Mouse (Mus musculus): Measurements from ENCODE around the gene Zc3h12a.

Gene Zc3h12a

DNA sequence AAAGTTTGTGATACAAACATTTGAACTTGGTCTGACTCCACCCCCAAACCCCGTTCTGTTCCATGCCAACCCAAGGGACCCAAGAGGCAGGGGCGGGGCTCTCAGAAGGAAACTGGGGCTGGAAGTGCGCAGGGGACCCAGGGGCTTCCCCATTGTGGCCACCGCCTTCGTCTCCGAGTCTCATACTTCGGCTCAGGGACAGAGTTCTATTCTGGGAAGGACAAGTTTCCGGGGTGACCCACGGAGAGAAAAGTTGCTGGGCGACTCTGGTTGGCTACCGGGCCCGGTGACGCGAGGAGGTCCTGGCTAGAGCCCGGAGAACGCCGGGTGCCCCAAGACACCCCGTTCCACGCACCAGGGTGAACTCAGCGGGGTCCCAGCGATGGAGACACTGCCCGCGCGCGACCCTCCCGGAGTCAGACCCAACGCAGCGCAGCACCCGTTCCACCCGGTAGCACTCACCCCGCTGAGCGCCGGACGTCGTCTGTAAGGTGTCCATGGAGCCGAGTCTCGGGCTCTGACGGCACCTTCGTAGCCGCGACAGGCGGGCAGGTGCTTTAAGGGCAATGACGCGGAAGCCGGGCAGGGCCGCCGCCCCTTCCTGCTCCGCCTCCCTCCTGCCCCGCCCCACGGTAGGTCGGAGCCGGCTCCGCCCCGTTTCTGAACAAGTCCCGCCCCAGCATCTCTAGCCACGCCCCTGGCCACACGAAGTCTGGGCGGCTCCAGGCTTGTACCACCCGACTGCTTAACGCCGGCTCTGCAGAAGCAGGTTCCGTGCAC is at the start of gene Zc3h12a:
Zc3h12a (minus strand) TSS at position 536 of the 780 bp plus-strand sequence.
- peak; percentile 95 for DNase-seq

DNA sequence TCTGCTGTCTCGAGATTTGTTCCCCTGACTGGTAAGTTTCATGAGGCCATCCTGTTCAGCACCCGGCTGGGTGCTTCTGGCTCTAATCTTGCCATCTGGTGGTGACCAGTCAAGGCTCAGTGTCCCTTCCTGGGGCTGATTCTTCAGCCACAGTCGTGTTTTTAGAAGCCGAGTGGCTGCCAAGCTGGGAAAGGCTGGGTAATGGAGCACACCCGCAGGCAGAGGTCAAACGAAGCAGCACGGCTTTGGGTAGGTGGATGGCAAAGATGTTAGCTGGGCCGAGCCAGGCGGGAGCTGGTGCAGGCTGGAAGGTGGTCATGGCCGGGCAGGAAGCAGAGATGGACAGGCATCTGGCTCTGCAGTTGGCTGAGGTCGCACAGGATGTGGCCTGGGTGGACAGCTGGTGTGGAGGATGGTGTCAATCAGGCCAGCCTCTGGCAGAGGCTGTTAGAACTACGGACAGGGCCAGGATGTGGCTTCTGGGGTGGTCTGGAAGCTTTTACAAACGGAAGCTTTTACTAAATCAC is 49.1 kb upstream of the Zc3h12a start:
- DNase-seq = peak; percentile 41 to 61

DNA sequence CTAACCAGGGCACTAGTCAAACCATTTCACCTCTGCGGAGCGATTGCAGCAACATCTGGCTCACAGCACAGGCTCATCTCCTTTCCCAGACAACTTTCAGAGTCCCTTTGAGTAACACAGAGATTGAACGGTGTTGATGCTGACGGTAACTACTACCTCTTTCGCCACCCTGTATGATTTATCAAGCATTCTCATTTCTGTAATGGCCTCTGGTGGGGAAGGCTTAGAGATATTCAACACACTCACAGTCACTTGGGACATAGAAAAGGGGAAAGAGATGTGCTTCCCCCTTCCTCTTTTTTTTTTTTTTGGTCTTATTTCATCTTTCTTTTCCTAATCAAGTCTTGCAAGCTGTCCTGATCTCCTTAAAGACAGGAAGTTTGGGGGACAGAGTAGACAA is 48.5 kb upstream of the Zc3h12a start:
- no peak for DNase-seq

DNA sequence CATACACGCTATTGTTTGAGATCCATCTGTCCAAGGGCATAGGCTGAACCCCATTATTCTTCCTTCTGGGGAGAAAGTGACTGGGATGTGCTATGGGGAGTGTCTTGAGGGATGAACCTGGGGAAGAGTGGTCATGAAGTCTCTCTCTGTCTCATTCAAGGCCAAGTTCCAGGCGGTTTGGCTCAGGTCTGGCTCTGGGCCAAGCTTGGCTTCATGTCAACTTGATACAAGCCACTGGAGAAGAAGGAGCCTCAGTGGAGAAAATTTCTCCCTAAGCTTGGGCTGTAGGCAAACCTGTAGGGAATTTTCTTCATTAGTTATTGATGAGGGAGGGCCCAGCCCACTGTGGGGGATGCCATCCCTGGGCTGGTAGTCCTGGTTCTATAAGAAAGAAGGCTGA is 48.0 kb upstream of the Zc3h12a start:
- peak; percentile 74 to 86 for DNase-seq

DNA sequence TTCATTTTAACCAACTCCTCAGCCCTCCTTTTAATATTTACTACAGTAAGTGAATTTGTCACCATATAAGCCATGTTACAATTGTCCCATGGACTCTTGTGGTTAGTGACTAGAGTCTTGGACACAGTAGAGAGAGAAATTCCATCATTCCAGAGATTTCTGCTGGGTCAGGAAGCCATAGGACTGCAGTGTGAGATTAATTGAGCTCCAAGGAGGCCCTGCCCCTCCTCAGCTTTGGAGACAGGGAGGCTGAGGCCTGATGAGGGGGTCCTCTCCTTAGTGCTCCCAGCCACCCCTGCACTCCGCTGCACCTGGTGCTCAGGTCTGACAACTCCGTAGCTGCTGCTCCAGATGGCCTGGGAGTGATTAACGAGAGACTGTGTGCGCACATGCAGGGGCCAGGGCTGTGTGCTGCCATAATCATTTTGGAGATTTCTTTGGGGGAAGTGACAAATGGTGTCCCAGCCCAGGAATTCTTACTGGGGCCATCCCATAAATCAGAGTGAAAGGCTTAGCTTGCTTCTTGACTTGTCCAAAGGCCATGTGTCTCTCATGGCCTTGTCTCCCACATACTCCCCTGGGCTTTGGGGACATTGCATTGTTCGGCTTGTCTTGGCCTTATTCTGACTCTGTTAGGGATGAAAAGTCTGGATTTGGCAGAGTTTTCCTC is 47.0 kb upstream of the Zc3h12a start:
- peak in 1 of 2 experiments; percentile 8 for DNase-seq

DNA sequence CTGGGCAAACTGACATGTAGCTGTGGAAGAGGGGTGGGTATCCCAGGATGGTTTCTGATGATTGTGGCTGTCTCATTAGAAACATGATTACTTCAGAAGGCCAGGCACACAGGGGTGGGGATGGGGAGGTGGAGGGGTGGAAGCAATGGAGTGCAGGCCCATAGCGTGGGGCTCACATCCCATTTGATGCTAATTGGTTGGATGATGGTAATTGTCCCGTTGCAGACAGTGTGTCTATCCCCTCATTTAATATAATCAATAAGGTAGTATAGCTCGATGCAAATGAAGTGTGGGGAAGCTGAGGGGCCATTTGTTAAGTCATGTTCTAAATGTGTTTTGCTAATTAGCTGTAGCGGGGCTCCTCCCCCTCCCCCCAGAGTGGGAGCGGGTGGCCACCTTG is 45.5 kb upstream of the Zc3h12a start:
- no peak for DNase-seq

DNA sequence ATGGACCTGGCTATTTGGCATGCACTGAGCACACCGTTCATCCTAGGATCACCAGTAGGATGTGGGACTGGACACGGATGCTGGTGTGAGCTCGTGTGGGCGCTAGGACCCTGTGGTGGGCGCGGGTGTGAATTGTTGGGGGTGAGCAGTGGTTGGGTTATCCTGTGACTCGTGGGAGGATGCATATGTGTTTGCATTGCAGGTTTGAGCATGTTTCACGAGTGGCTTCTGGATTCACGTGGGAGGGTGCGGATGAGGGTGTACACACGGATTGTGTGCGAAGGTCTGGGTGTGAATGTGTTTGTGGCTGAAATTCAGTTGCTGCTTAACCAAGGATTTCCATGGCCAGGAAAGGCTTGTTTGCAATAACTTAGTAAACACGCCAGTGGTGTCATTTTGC is 45.1 kb upstream of the Zc3h12a start:
- no peak for DNase-seq

DNA sequence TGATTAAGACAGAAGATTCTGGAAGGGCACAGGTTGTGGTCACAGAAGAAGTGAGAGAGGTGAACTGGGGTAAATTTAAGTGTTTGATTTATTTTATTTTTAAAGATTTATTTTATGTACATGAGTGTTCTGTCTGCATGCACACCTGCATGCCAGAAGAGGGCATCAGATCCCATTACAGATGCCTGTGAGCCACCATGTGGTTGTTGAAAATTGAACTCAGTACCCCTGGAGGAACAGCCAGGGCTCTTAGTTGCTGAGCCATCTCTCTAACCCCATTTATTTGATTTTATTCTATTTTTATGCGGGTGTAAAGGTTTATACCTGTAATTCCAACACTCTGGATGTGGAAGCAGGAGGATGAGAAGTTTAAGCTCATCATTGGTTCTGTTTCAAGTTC is 40.1 kb upstream of the Zc3h12a start:
- DNase-seq = no peak

DNA sequence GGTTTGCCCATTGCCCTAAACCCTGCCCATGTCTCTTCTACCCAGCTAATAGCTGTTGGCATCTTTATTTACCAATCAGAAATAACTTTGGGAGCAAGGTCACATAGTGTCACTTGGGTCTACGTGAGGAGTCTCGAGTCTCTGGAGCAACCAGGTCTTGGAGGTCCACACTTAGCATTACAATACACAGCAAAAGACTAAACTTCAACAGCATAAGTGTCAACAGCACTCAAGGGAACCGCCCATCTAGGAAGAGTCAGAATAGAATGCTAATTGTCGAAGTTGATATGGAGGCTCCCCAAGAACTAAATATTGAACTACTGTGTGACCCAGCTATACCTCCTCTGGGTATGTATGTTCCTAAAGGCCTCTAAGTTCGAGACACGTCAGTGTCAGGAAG is 37.2 kb upstream of the Zc3h12a start:
- DNase-seq = no peak

DNA sequence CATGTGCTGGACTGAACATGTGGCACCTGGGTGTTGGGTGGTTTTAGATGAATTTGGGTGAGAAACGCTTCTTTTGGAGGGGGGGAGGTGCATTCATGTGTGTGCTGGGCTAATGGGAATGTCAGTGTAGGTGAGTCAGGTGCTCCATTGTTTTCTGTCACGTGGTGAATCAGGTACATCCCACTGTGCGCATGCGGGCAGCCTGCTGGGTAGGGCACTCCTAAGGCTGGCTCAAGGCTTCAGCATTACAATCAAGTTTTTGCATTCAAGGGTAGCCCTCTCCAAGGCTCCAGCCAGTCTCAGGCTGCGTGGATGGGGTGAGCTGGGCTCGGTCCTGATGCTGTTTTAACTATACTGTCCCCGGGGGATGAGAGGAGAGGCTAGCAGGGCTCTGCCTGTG is 35.1 kb upstream of the Zc3h12a start:
- DNase-seq = no peak

DNA sequence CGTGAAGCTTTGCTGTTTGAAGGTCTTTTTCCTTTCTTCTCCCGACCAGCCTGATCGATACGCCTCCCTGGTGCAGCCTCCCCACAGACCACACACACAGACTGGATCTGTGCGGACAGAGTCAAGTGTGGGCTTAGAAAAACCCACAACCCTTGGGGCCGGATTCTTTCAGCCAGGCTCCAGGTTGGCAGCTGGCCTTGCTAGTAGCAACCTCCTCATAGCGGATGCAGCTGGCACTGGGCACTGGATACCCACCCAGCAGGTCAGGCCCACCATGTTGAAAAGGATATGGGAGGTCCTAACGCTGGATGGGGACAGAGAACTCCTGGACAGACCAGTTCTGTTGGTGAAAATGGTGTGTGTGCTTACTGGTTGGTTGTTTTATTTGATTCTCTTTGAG is 33.8 kb upstream of the Zc3h12a start:
- DNase-seq = no peak

DNA sequence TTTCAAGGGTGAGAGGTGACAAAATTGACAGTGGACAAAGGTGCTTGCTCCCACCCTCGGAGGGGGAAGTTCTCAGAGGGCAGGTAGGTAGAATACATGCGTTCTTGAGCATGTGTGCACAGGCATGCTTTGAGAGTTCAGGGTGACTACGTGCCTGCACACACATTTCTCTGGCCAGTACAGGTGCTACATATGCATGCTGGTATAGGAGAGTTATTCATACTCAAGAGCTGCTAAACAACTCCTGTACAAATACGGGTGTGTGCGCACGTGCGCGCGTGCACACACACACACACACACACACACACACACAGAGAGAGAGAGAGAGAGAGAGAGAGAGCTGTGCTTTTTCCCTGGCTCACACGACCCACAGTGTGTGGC is 33.3 kb upstream of the Zc3h12a start:
- DNase-seq = no peak

DNA sequence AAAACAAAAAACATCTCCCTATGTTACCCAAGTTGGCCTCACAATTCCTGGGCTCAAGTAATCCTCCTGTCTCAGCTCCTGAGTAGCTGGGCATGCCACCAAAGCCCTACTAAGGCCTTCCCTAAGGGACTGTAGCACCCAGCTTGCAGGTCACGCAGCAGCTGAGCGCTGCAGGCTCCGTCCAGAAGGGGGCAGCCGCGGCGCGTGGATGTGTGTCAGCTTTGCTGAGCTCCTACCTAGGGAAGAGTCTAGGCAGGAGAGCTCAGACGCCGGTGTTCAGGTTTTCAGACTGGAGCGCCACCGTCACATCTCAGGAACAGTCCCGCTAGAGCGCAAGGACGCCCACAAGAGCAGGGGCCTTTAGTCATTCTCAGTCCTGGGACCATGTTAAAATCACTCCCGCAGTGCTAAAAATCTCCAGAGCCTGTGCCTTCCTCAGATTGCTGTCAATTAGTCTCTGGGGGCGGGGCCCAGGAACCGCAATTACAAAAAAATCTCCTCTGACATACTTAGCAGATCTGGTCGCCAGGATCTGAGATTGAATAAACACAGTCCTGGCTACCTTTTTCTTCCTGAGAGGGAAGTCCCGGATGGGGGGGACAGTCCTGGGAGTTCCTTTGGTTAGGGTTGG is 32.8 kb upstream of the Zc3h12a start:
- peak; percentile 84 to 89 for DNase-seq

DNA sequence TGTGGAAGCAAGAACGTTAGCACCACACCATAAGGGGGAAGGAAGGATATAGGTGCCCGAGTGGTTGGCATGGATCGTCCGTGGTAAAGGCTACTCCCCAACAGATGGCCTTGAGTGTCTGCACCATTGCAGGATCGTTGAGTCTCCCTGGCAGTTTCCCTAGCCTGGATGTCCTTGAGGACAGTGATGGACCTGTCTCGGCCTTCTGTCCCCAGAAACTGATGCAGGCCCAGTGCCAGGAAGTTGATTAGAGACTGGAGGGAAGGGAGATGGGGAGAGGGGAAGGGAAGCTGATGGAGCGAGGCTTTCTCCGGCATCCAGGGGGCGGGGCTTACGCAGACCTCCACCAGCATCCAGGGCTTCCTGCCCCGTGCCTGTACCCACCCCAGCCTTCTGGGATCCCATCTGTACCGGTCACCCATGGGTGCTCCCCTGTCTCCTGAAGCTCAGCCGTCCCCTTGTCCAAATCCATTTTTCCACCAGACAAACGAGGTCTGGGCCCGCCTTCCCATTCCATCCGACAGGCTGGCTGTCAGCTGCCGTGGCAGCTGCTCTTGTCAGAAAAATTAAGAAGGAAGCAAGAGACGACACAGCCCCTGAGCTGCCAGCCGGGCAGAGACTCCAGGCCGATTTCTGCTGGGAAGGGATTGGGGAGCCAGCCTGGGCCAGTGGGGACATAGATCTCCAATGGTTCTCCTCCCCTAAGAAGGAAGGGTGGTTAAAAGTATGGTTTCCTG is 31.1 kb upstream of the Zc3h12a start:
- DNase-seq = no peak

DNA sequence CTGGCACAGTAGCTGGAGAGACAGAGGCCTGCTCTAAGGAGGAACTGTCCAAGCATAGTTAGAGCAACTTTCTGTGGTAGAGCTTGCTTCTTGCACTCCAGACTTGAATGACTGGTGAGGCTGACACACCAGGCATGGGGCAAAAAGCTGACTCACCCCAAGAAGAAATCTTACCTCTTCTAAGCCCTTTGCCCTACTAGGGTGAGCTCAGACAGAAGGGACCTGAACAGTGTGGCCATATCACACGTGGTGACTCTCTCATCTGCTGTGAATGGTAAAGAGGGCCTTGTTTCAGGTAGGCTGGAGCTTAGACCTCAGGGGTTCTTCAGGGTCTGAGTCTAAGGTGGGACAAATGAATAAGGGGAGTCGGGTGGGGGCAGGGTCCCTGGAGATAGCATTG is 30.4 kb upstream of the Zc3h12a start:
- no peak for DNase-seq

DNA sequence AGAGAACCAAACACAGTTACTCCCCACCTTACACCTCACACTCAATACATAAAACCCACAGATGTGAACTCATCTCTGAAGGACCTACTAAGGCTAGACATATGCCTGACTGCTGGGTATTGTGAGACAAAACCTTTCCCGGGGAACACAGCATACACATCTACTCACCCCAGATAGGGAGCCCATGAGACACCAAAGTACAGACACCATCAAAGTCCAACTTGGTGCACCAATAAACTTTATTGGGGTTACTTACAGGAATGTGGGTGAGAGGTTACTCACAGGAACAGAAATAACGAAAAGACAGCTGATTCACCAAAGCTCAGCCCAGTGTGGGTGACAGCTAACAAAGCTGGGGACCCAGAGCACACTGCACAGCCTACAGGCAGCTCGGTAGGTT is 29.7 kb upstream of the Zc3h12a start:
- DNase-seq = no peak

DNA sequence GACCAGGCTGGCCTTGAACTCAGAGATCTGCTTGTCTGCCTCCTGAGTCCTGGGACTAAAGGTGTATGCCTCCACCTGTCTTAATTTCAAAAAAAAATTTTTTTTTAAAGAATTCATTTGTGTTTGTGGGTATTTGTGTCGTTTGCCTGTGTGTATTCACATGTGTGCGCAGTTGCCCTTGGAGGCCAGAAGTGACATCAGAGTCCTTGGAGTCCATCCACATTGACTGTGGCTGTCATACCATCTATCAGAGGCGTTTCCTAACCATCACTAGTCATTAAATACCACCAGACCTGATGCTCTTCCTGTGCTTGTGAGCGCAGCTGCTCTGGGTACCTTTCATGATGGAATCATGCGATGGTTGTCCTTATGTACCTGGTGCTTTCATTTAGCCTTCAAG is 28.0 kb upstream of the Zc3h12a start:
- DNase-seq = no peak

DNA sequence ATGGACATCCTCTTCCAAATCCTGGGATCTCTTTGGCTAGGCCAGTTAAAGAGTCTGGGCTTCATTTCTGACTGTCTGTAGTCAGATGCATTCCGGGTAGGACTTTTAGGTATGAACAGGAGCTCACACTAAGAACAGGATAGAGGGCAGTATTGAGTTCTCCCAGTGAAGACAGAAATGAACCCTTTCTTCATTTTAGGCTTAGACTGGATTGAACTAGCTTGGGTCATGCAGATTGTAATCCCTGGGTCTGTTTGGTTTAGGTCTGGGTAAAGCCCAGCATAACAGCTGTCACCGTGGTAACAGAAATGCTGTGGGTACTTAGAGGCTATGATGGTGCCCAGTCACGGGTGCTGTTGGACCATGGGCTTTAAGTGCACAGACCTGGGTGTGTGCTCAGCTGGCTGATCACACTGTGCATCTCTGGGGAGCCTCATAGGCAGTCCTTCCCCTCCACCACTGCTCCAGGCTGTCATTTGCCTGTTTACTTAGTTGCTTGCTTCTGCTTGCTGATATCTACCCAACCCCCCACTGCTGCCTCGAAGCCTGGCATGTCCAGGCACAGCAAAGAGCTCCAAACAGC is 26.1 kb upstream of the Zc3h12a start:
- DNase-seq = no peak

DNA sequence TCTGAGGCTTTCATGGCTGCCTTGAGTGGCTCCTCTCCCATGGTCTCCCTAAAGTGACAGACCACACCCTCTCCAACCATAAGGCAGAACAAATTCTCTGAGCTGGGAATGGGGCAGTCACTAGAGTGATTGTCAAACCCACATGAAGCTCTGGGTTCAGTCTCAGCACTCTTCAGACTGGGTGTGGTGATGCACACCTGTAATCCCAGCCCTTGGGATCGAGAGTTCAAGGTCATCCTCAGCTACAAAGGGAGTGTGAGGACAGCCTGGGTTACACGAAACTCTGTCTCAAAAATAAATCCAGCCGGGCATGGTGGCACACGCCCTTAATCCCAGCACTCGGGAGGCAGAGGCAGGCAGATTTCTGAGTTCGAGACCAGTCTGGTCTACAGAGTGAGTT is 24.8 kb upstream of the Zc3h12a start:
- no peak for DNase-seq

DNA sequence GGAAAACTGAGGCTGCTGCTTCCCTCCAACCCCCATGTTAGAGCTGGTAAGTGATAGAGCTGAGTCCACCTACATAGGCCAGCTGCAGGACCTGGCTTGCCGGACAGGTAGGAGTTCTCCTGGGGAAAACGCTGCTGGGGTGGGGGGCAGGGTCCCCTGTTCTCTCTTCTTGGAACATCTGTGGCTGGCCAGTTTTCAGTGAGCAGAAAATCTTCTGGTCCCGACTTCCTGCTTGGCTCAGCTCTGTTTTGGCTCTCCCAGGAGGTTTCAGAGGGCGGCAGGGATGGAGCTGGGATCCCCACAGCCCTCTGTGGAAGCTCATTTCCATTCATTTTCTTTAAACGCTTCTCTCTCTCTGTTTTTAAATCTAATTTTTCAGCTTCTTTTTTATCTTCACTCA is 21.8 kb upstream of the Zc3h12a start:
- DNase-seq = no peak

DNA sequence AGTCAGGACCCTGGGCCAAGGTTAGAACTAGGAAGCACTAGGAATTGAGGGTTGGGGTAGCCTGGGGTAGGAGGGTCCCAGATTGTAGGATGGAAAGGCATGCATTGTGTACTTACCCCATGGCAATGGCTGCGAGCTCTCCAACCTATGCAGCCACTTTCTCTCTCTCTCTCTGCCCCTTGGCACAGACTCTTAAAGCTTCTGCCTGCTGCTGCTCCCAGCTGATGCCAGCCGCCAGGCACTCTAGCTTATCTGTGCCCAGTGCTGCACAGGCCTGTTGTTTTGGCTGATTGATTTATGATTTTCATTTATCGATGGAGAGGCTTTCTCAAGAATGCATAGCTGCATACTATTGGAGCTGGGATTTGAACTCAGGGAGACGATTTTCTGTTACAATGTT is 20.3 kb upstream of the Zc3h12a start:
- no peak for DNase-seq

DNA sequence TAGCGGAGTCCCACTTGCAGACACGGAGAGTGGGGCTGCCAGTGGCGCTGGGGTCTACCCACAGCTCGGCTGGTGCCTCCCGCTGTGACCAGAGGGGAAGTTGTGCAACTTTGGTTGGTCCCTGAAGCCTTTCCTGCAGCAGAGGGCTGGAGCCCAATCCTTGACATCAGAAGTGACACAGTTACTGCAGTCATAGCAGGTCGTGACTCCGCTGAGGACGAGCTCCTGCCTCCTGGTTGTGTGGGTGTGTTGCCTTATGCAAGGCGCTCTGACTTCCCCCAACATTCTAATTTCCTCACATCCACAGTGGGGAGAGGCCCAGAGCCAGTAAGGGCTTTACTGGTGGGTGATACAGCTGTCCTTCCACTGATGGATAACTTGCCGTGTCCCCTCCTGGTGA is 17.6 kb upstream of the Zc3h12a start:
- DNase-seq = no peak

DNA sequence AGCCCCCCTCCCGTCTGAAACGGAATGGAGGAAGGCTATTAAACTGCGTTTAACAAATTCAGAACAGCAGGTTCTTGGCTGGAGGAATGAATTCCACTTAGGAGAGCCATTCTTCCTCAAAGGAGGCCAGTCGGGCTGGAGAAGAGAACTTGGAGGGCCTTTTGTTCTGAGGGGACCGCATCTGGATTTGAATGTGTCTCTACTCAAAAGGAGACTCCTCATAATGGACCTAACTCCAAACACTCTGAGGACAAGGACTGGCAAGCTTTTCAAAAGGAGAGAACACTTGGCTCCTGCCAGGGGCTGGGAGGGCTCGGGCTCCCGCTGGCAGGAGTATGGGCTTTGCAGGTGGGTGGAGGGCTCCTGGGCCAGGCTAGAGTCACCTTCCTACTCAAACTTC is 17.0 kb upstream of the Zc3h12a start:
- no peak for DNase-seq

All from kidney, postnatal 25 days (tissue).